Mouse (Mus musculus) MEL (cell line): ENCODE measurements around the gene Hemk1. TPM values are rescaled to one million over a fixed set of nuclear protein-coding genes. Genes with fewer than 3 reads are reported as not detected.

Experiments used
- DNase-seq: peaks from one replicate; pipeline ENCODE4 v3.0.0; 2011; ENCODE audit warnings: low read depth, low spot score
- H3K27ac ChIP-seq: 2 replicates; pipeline ENCODE4 v1.5.1; 2012; ENCODE audit warnings: low read depth, mild to moderate bottlenecking, control low read depth, low read length, moderate library complexity; ENCODE audit not compliant: control insufficient read depth
- H3K27me3 ChIP-seq, 2 experiments: fragments of 150-350 bp in 1 of 2; sonication (generic) in 1 of 2; 2 replicates each; pipeline ENCODE4 v1.6.1; 2012; ENCODE audit warnings: low read length in 2 of 2, mild to moderate bottlenecking in 2 of 2, improper control_type of control experiment in 1 of 2, moderate library complexity in 1 of 2; ENCODE audit not compliant: insufficient read depth in 2 of 2, control insufficient read depth in 1 of 2
- H3K36me3 ChIP-seq, 2 experiments: 2 replicates each; pipeline ENCODE4 v1.6.1; 2012 to 2014; ENCODE audit warnings: low read length in 2 of 2, improper control_type of control experiment in 1 of 2, inconsistent platforms in 1 of 2, mild to moderate bottlenecking in 1 of 2; ENCODE audit not compliant: insufficient read depth in 2 of 2, control insufficient read depth in 1 of 2
- H3K4me1 ChIP-seq, 2 experiments: fragments of 150-350 bp in 1 of 2; sonication (generic) in 1 of 2; 2 replicates each; pipeline ENCODE4 v1.6.1; 2012; ENCODE audit warnings: low read length in 2 of 2, improper control_type of control experiment in 1 of 2, mild to moderate bottlenecking in 1 of 2; ENCODE audit not compliant: insufficient read depth in 2 of 2, control insufficient read depth in 1 of 2
- H3K4me3 ChIP-seq, 2 experiments: fragments of 150-350 bp in 1 of 2; sonication (generic) in 1 of 2; 2 replicates each; pipeline ENCODE4 v1.5.1; 2012; ENCODE audit warnings: low read depth in 2 of 2, low read length in 2 of 2, mild to moderate bottlenecking in 2 of 2, moderate library complexity in 2 of 2, control low read depth in 1 of 2, improper control_type of control experiment in 1 of 2; ENCODE audit not compliant: control insufficient read depth in 1 of 2, insufficient read depth in 1 of 2
- H3K79me2 ChIP-seq: 2 replicates; pipeline ENCODE4 v1.6.1; 2012; ENCODE audit warnings: mild to moderate bottlenecking, low read length, moderate library complexity; ENCODE audit not compliant: control insufficient read depth, poor library complexity, insufficient read depth
- H3K9ac ChIP-seq: 2 replicates; pipeline ENCODE4 v1.6.1; 2012; ENCODE audit warnings: low read depth, mild to moderate bottlenecking, control low read depth, low read length, moderate library complexity; ENCODE audit not compliant: control insufficient read depth, poor library complexity, severe bottlenecking
- H3K9me3 ChIP-seq: fragments of 150-350 bp; sonication (generic); replicated peaks from 2 replicates; pipeline ENCODE4 v1.6.1; 2012; ENCODE audit warnings: mild to moderate bottlenecking, low read length, improper control_type of control experiment, moderate library complexity; ENCODE audit not compliant: insufficient read depth
- CHD2 ChIP-seq: IDR thresholded peaks from 2 replicates; pipeline ENCODE4 v1.6.1; 2011; ENCODE audit warnings: low read length, improper control_type of control experiment
- CTCF ChIP-seq, 3 experiments: IDR thresholded peaks in 2 of 3; conservative IDR thresholded peaks in 1 of 3; 2 replicates each; pipeline ENCODE4 v1.5.1; 2011 to 2012; ENCODE audit warnings: low read length in 3 of 3, low read depth in 2 of 3, mild to moderate bottlenecking in 2 of 3, improper control_type of control experiment in 1 of 3, inconsistent platforms in 1 of 3, mixed read lengths in 1 of 3, moderate library complexity in 1 of 3; ENCODE audit not compliant: control insufficient read depth in 1 of 3, insufficient read depth in 1 of 3, poor library complexity in 1 of 3, severe bottlenecking in 1 of 3
- E2F4 ChIP-seq: IDR thresholded peaks from 2 replicates; pipeline ENCODE4 v1.6.1; 2011; ENCODE audit warnings: low read depth, low read length, improper control_type of control experiment, borderline replicate concordance
- GABPA ChIP-seq: IDR thresholded peaks from 2 replicates; pipeline ENCODE4 v1.6.1; 2012; ENCODE audit warnings: low read depth, mild to moderate bottlenecking, inconsistent platforms, low read length, improper control_type of control experiment, moderate library complexity
- HCFC1 ChIP-seq: IDR thresholded peaks from 2 replicates; pipeline ENCODE4 v1.6.1; 2012; ENCODE audit warnings: low read depth, mild to moderate bottlenecking, inconsistent platforms, low read length, improper control_type of control experiment, moderate library complexity
- JUND ChIP-seq: IDR thresholded peaks from 2 replicates; pipeline ENCODE4 v1.6.1; 2011; ENCODE audit warnings: low read depth, mild to moderate bottlenecking, improper control_type of control experiment, low read length
- KAT2A ChIP-seq: conservative IDR thresholded peaks from 2 replicates; pipeline ENCODE4 v1.6.1; 2012; ENCODE audit warnings: low read depth, low read length, improper control_type of control experiment, inconsistent platforms
- MAZ ChIP-seq: IDR thresholded peaks from 2 replicates; pipeline ENCODE4 v1.6.1; 2012; ENCODE audit warnings: low read depth, mild to moderate bottlenecking, inconsistent platforms, low read length, improper control_type of control experiment
- MXI1 ChIP-seq: IDR thresholded peaks from 2 replicates; pipeline ENCODE4 v1.6.1; 2011; ENCODE audit warnings: mild to moderate bottlenecking, low read depth, low read length, improper control_type of control experiment
- MYB ChIP-seq: IDR thresholded peaks from 2 replicates; pipeline ENCODE4 v1.6.1; 2011; ENCODE audit warnings: mild to moderate bottlenecking, low read depth, low read length, improper control_type of control experiment
- MYC ChIP-seq: IDR thresholded peaks from 2 replicates; pipeline ENCODE4 v1.6.1; 2011; ENCODE audit warnings: low read depth, mild to moderate bottlenecking, low read length, improper control_type of control experiment, moderate library complexity
- NELFE ChIP-seq: IDR thresholded peaks from 2 replicates; pipeline ENCODE4 v1.6.1; 2011; ENCODE audit warnings: low read depth, low read length, improper control_type of control experiment
- NRF1 ChIP-seq: IDR thresholded peaks from 2 replicates; pipeline ENCODE4 v1.6.1; 2014; ENCODE audit warnings: low read depth, mild to moderate bottlenecking, inconsistent platforms, low read length, improper control_type of control experiment, moderate library complexity; ENCODE audit not compliant: poor library complexity, insufficient read depth, severe bottlenecking
- POLR2AphosphoS5 ChIP-seq: IDR thresholded peaks from 2 replicates; pipeline ENCODE4 v1.6.1; 2012; ENCODE audit warnings: low read depth, borderline replicate concordance, mild to moderate bottlenecking, inconsistent platforms, low read length, moderate library complexity, mixed read lengths
- RAD21 ChIP-seq: IDR thresholded peaks from 2 replicates; pipeline ENCODE4 v1.6.1; 2011; ENCODE audit warnings: mild to moderate bottlenecking, low read depth, low read length, improper control_type of control experiment
- SIN3A ChIP-seq: IDR thresholded peaks from 2 replicates; pipeline ENCODE4 v1.6.1; 2012; ENCODE audit warnings: low read length, improper control_type of control experiment, inconsistent platforms
- SMC3 ChIP-seq: IDR thresholded peaks from 2 replicates; pipeline ENCODE4 v1.6.1; 2011; ENCODE audit warnings: low read depth, low read length, improper control_type of control experiment
- TAL1 ChIP-seq: IDR thresholded peaks from 2 replicates; pipeline ENCODE4 v1.6.1; 2012; ENCODE audit warnings: mild to moderate bottlenecking, inconsistent platforms, low read length, moderate library complexity, mixed read lengths
- TBP ChIP-seq: IDR thresholded peaks from 2 replicates; pipeline ENCODE4 v1.8.0; 2011; ENCODE audit warnings: low read depth, low read length, improper control_type of control experiment
- TCF12 ChIP-seq: IDR thresholded peaks from 2 replicates; pipeline ENCODE4 v1.6.1; 2014; ENCODE audit warnings: low read depth, mild to moderate bottlenecking, inconsistent platforms, low read length, improper control_type of control experiment, moderate library complexity
- USF1 ChIP-seq: IDR thresholded peaks from 2 replicates; pipeline ENCODE4 v1.6.1; 2014; ENCODE audit warnings: low read depth, mild to moderate bottlenecking, inconsistent platforms, low read length, improper control_type of control experiment, moderate library complexity
- USF2 ChIP-seq, 2 experiments: IDR thresholded peaks; 2 replicates each; pipeline ENCODE4 v1.6.1; 2011 to 2012; ENCODE audit warnings: improper control_type of control experiment in 2 of 2, low read length in 2 of 2, borderline replicate concordance in 1 of 2, inconsistent platforms in 1 of 2, low read depth in 1 of 2, mild to moderate bottlenecking in 1 of 2; ENCODE audit not compliant: insufficient read depth in 1 of 2
- ZC3H11A ChIP-seq: IDR thresholded peaks from 2 replicates; pipeline ENCODE4 v1.6.1; 2012; ENCODE audit warnings: low read depth, mild to moderate bottlenecking, inconsistent platforms, low read length, improper control_type of control experiment
- ZMIZ1 ChIP-seq: IDR thresholded peaks from 2 replicates; pipeline ENCODE4 v1.6.1; 2012; ENCODE audit warnings: low read depth, mild to moderate bottlenecking, inconsistent platforms, low read length, improper control_type of control experiment, moderate library complexity
- polyA plus RNA-seq, 2 experiments: library from polyadenylated mRNA; stranded (reverse) in 1 of 2; unstranded in 1 of 2; fragments of >175 nt in 1 of 2; fragments of >200 nt in 1 of 2; gene quantifications; 2 replicates each; pipeline versions ENCODE4 v1.2.1 to v1.2.4; 2012; ENCODE audit warnings: low replicate concordance in 2 of 2, low read depth in 1 of 2; ENCODE audit not compliant: insufficient read length in 2 of 2, insufficient read depth in 1 of 2, missing spikeins in 1 of 2
- total RNA-seq: library from RNA; depleted of rRNA; stranded (reverse); fragments of 300-350 nt; gene quantifications from 2 replicates; pipeline ENCODE4 v1.2.3, GENCODE M21; 2012

Gene Hemk1
- total and polyA plus RNA-seq, 3 experiments, result 7.5 to 11.8 TPM; not detected in 1

DNA sequence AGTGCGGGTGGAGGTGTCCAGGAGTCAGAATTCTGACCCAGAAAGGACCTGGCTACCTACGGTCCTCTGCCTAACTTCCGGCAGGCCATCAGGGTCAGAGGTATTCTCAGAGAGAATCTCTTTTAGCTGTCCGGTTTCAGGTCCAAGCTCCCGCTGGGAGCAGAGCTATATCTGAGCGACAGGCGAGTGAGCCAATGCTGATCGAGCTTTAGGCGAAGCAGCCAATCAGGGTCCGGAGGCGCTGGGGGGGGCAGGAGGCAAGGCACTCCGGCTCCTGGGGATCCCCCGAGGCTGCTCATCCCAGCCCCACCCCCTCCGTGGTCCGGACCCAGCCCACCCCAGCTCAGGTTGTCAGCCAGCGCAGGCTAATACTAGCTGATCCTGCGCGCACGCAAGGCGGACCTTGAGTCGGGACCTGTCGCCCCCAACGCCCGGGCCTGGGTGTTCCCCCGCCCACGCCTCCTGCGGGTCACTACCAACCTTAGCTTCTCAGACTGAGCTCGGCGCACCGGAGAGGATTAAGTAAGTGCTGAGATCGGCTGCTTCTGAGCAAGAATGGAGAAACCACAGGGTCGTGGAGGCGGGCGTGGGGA, 2.2 kb upstream of the Hemk1 start, which contains the start of gene 6430571L13Rik:
TSS of gene 6430571L13Rik (plus strand) at position 336 of the 593 bp plus-strand sequence.
- H3K9me3 ChIP-seq, result no peaks in the 10 kb centered on the region
- H3K9ac ChIP-seq, result peak within 1 kb of the TSS; percentile 71
- H3K4me3 ChIP-seq, result peak within 1 kb of the TSS; percentile 67 to 78
- H3K79me2 ChIP-seq, result peaks cover 4% of the 10 kb centered on the region; the same call in 1 of the 2 replicates
- no peak for TF ChIP-seq SMC3
- peak; percentile 90 for TF ChIP-seq MAZ
- no peak for TF ChIP-seq USF2 (IDR thresholded peaks at IDR 0.05; ENCODE audit: borderline replicate concordance in 1 of 2, insufficient read depth in 1 of 2, low read depth in 1 of 2, low read length in 2 of 2)
- TF ChIP-seq NRF1, result 0 out of 2 replicates have a peak, but pooled peaks have one; percentile 45
- TF ChIP-seq NELFE, result 0 out of 2 replicates have a peak, but pooled peaks have one; percentile 28
- no peak for TF ChIP-seq E2F4
- peak; percentile 55 for TF ChIP-seq SIN3A
- no peak for TF ChIP-seq KAT2A
- TF ChIP-seq TCF12, result no peak
- no peak for TF ChIP-seq USF1
- peak; percentile 82 for TF ChIP-seq CHD2
- H3K27me3 ChIP-seq, result no peaks in the 10 kb centered on the region; a peak in 1 of 4 replicates
- H3K36me3 ChIP-seq, result peaks cover 0 to 13% of the 10 kb centered on the region in 2 experiments; a peak in 2 of 4 replicates
- H3K4me1 ChIP-seq, result peaks cover 0 to 20% of the 10 kb centered on the region in 2 experiments; a peak in 2 of 4 replicates
- H3K27ac ChIP-seq, result no peak within 1 kb of the TSS
- DNase-seq, result peak; percentile 96

GRCm38 (mm10) chr9:107336386-107336785, 1.8 kb downstream of the Hemk1 start:
- H3K9me3 ChIP-seq, result no peaks in the 10 kb centered on the region
- H3K4me3 ChIP-seq, result no peak overlapping the region
- H3K27ac ChIP-seq, result no peak overlapping the region
- H3K27me3 ChIP-seq, result no peaks in the 10 kb centered on the region
- no peak overlapping the region for H3K9ac ChIP-seq
- no peak for TF ChIP-seq CHD2
- peaks cover 0 to 13% of the 10 kb centered on the region in 2 experiments; a peak in 2 of 4 replicates for H3K36me3 ChIP-seq
- H3K4me1 ChIP-seq, result peaks cover 0 to 23% of the 10 kb centered on the region in 2 experiments; a peak in 2 of 4 replicates
- DNase-seq, result no peak
- H3K79me2 ChIP-seq, result peaks cover 4% of the 10 kb centered on the region; the same call in 1 of the 2 replicates

- H3K4me1 ChIP-seq, result peaks cover 0 to 19% of the 10 kb centered on the region in 2 experiments; a peak in 2 of 4 replicates
- no peak for TF ChIP-seq JUND
- TF ChIP-seq ZC3H11A, result peak; percentile 98
- no peak for TF ChIP-seq MXI1
- TF ChIP-seq GABPA, result no peak
- TF ChIP-seq POLR2AphosphoS5, result no peak
- no peak for TF ChIP-seq USF2 (IDR thresholded peaks at IDR 0.05; ENCODE audit: borderline replicate concordance in 1 of 2, insufficient read depth in 1 of 2, low read depth in 1 of 2, low read length in 2 of 2)
- peak; percentile 95 to 99 (median 98) for TF ChIP-seq CTCF (IDR thresholded peaks at IDR 0.05 in 2 of 3, conservative IDR thresholded peaks at IDR 0.05 in 1 of 3; ENCODE audit: control insufficient read depth in 1 of 3, insufficient read depth in 1 of 3, low read depth in 2 of 3, low read length in 3 of 3, poor library complexity in 1 of 3, severe bottlenecking in 1 of 3)
- TF ChIP-seq USF1, result no peak
- TF ChIP-seq CHD2, result no peak
- no peak for TF ChIP-seq TCF12
- no peak for TF ChIP-seq ZMIZ1
- TF ChIP-seq RAD21, result peak; percentile 98
- TF ChIP-seq MYC, result no peak
- TF ChIP-seq NELFE, result no peak; the same call in 1 of the 2 replicates
- no peak for TF ChIP-seq MYB
- no peak for TF ChIP-seq TBP
- TF ChIP-seq HCFC1, result peak; percentile 33; the same call in 1 of the 2 replicates
- TF ChIP-seq TAL1, result no peak
These were observed 2.2 kb downstream of the Hemk1 start for GRCm38 (mm10) chr9:107335909-107336308.

More at GRCm38 (mm10) chr9:107335909-107336308, 2.2 kb downstream of the Hemk1 start:
- no peak overlapping the region for H3K4me3 ChIP-seq
- no peak overlapping the region for H3K9ac ChIP-seq
- H3K9me3 ChIP-seq, result no peaks in the 10 kb centered on the region
- H3K27me3 ChIP-seq, result no peaks in the 10 kb centered on the region
- DNase-seq, result peak; percentile 84
- H3K36me3 ChIP-seq, result peaks cover 0 to 11% of the 10 kb centered on the region in 2 experiments; a peak in 2 of 4 replicates
- peaks cover 4% of the 10 kb centered on the region; the same call in 1 of the 2 replicates for H3K79me2 ChIP-seq
- H3K27ac ChIP-seq, result no peak overlapping the region
